In the genomic region with DNA sequence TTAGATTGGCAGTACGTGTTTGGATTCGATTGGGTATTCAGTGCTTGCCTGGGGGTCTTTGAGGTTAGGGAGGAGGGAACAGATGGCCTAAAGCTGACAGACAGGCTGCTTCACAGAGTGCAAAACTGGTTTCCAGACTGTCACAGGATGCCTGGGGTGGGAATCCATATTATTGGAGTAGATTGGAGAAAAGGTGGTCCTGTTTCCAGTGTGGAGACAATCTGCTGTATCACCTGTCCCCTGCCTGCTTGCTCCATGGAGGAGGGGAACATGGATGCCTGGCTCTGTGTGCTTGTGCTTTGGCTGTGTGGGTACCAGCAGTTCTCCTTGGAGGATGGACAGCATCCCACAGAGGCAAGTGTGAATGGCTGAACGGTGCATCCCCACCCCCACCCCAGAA, we compare ENCODE assay signal across 17 mouse cellular contexts. TPM values are rescaled to one million over a fixed set of nuclear protein-coding genes. Genes with fewer than 3 reads are reported as not detected.
DNase-seq lines count a peak whose midpoint lies in the region; ATAC-seq and TF ChIP-seq lines count a peak whose summit lies in the region.
"Had no signal": no experiment of that assay in that cellular context is flagged by ENCODE, and none has a peak within 500 bp of the region (broad histone marks: within the 10 kb centered on the region; RNA-seq: fewer than 3 reads in every experiment).

No protein-coding gene starts in this region.

- WGBS in heart, embryonic 12.5 days = 51% methylated on average over 3 of the region's 3 CpGs
- 36% methylated on average over 3 of the region's 3 CpGs for WGBS in hindbrain, postnatal 0 days
- 80% methylated on average over 3 of the region's 3 CpGs for WGBS in hindbrain, embryonic 11.5 days

- H3K27me3 ChIP-seq in heart, embryonic 12.5 days (replicated peaks) = no peaks in the 10 kb centered on the region
- H3K27me3 ChIP-seq in hindbrain, postnatal 0 days (ENCODE audit: insufficient read depth, low read length) = no peaks in the 10 kb centered on the region
- no peaks in the 10 kb centered on the region for H3K27me3 ChIP-seq in hindbrain, embryonic 11.5 days (ENCODE audit: control insufficient read depth, insufficient read depth, low read length)
- H3K27me3 ChIP-seq: CH12.LX had no signal

- peak; percentile 29 for DNase-seq in cerebellum, adult 9-11 months
- DNase-seq in cerebellum, adult 11 months = no peak
- no peak for DNase-seq in heart, postnatal 25 days (ENCODE audit: low spot score)
- peak; percentile 72 for DNase-seq in hindbrain, postnatal 0 days (ENCODE audit: low spot score)
- no peak for DNase-seq in hindbrain, embryonic 11.5 days (ENCODE audit: low spot score)
- DNase-seq in cerebellum, postnatal 14 days = peak; percentile 76 to 88
- no peak for DNase-seq in spleen, postnatal 14 days (ENCODE audit: low spot score in 2 of 2)
- DNase-seq: gastrocnemius, postnatal 25 days; heart, postnatal 36 days; lung, adult 2 months; lung, postnatal 36 days; thymus, postnatal 36 days had no signal

- peaks cover 76% of the 10 kb centered on the region for H3K4me1 ChIP-seq in heart, embryonic 12.5 days (replicated peaks)
- H3K4me1 ChIP-seq in hindbrain, postnatal 0 days (ENCODE audit: insufficient read depth, low read length) = peaks cover 40% of the 10 kb centered on the region
- no peaks in the 10 kb centered on the region for H3K4me1 ChIP-seq in hindbrain, embryonic 11.5 days (replicated peaks; ENCODE audit: control insufficient read depth, insufficient read depth, low read length)

- 0 out of 2 replicates have a peak overlapping the region, but pooled peaks have one; percentile 23 for H3K27ac ChIP-seq in heart, embryonic 12.5 days (ENCODE audit: poor library complexity, severe bottlenecking)
- peak overlapping the region; percentile 48; the same call in 1 of the 2 replicates for H3K27ac ChIP-seq in hindbrain, postnatal 0 days
- H3K27ac ChIP-seq in hindbrain, embryonic 11.5 days (ENCODE audit: low read depth, low read length) = no peak overlapping the region
- H3K27ac ChIP-seq: limb, embryonic 10.5 days had no signal

- H3K4me2 ChIP-seq in heart, embryonic 12.5 days = no peak overlapping the region
- no peak overlapping the region for H3K4me2 ChIP-seq in hindbrain, postnatal 0 days (ENCODE audit: low read depth, low read length)
- H3K4me2 ChIP-seq in hindbrain, embryonic 11.5 days (replicated peaks; ENCODE audit: low read depth, low read length) = no peak overlapping the region
- H3K4me2 ChIP-seq: liver, embryonic 11.5 days had no signal

- H3K9ac ChIP-seq in heart, embryonic 12.5 days = no peak overlapping the region
- no peak overlapping the region for H3K9ac ChIP-seq in hindbrain, postnatal 0 days (replicated peaks; ENCODE audit: low read length)
- no peak overlapping the region for H3K9ac ChIP-seq in hindbrain, embryonic 11.5 days (ENCODE audit: low read depth, low read length)

- intact Hi-C loops in heart, postnatal 25 days (cut with DNase I) = no loop called here

- TF ChIP-seq CTCF in hindbrain, postnatal 0 days (IDR thresholded peaks at IDR 0.05; ENCODE audit: low read depth) = no peak

- H3K4me3 ChIP-seq in heart, embryonic 12.5 days = no peak overlapping the region
- no peak overlapping the region for H3K4me3 ChIP-seq in hindbrain, postnatal 0 days (ENCODE audit: low read length)
- H3K4me3 ChIP-seq in hindbrain, embryonic 11.5 days (ENCODE audit: low read depth, low read length) = no peak overlapping the region
- H3K4me3 ChIP-seq: limb, embryonic 10.5 days had no signal

- no peaks in the 10 kb centered on the region for H3K36me3 ChIP-seq in heart, embryonic 12.5 days
- no peaks in the 10 kb centered on the region for H3K36me3 ChIP-seq in hindbrain, postnatal 0 days (ENCODE audit: insufficient read depth, low read length)
- H3K36me3 ChIP-seq in hindbrain, embryonic 11.5 days (ENCODE audit: control insufficient read depth, insufficient read depth, low read length) = no peaks in the 10 kb centered on the region
- H3K36me3 ChIP-seq: limb, embryonic 10.5 days had no signal

- no peaks in the 10 kb centered on the region for H3K9me3 ChIP-seq in heart, embryonic 12.5 days (replicated peaks)
- H3K9me3 ChIP-seq in hindbrain, postnatal 0 days (ENCODE audit: low read length) = no peaks in the 10 kb centered on the region
- no peaks in the 10 kb centered on the region for H3K9me3 ChIP-seq in hindbrain, embryonic 11.5 days (ENCODE audit: control insufficient read depth, low read length)
- H3K9me3 ChIP-seq: limb, embryonic 10.5 days had no signal

- ATAC-seq in heart, embryonic 12.5 days (ENCODE audit: insufficient number of reproducible peaks, low FRiP score) = no peak
- peak; percentile 78 for ATAC-seq in hindbrain, postnatal 0 days
- no peak for ATAC-seq in hindbrain, embryonic 11.5 days (ENCODE audit: low FRiP score)
- ATAC-seq: intestine, postnatal 0 days had no signal

RNA-seq across cellular contexts. Expression of a gene that starts 45.4 kb away (rescaled TPM):
- polyA plus RNA-seq in heart, embryonic 12.5 days (2016; fragmentation: Nextera tagmentation; extraction: Ambion mirVana) = 217 and 222 TPM in 2 replicates
- 100 to 1,000 TPM; 213 to 228 TPM for total RNA-seq in heart, postnatal 25 days (2021)
- 73.1 and 83.1 TPM in 2 replicates for total RNA-seq in hindbrain, postnatal 0 days (2014; rRNA removed)
- polyA plus RNA-seq in hindbrain, postnatal 0 days (2015; fragmentation: Nextera tagmentation; extraction: Ambion mirVana) = 93.7 and 101 TPM in 2 replicates
- polyA plus RNA-seq in hindbrain, embryonic 11.5 days (2014; fragmentation: Nextera tagmentation; extraction: Ambion mirVana) = 11.3 and 13.6 TPM in 2 replicates
- total RNA-seq: CH12.LX had no signal

Comparison
In these comparisons a context has a peak if more than half of its experiments do, and no peak if none do; other contexts are left out.
1. DNase-seq: peak in cerebellum, adult 9-11 months (single experiment), hindbrain, postnatal 0 days (single experiment) and cerebellum, postnatal 14 days (2 of 2); none in cerebellum, adult 11 months (single experiment), heart, postnatal 25 days (single experiment), hindbrain, embryonic 11.5 days (single experiment) and spleen, postnatal 14 days (0 of 2).